Mouse (Mus musculus) erythroblast, embryonic 14.5 days (primary cell): ENCODE measurements around the gene Itgb2.

Experiments used
- GATA1 ChIP-seq: IDR thresholded peaks from 2 replicates; pipeline ENCODE4 v1.6.1; 2012; ENCODE audit warnings: low read length, inconsistent platforms, mixed read lengths
- TAL1 ChIP-seq: IDR thresholded peaks from 3 replicates; pipeline ENCODE4 v1.6.1; 2012; ENCODE audit warnings: low read length, inconsistent platforms, mixed read lengths

- no peak for TF ChIP-seq GATA1
- no peak for TF ChIP-seq TAL1
Observed at GRCm38 (mm10) chr10:77588036-77588435, 58.0 kb downstream of the Itgb2 start.
